Mouse (Mus musculus) ES-E14 (cell line): Measurements from ENCODE around the gene Gpr84.

Experiments
- CHD2 ChIP-seq: IDR thresholded peaks from 2 replicates; pipeline ENCODE4 v1.6.1; 2014; ENCODE audit warnings: mild to moderate bottlenecking, low read depth, low read length, inconsistent platforms
- MAFK ChIP-seq: IDR thresholded peaks from 2 replicates; pipeline ENCODE4 v1.6.1; 2014; ENCODE audit warnings: mild to moderate bottlenecking, low read depth, low read length, inconsistent platforms; ENCODE audit not compliant: insufficient read depth

DNA sequence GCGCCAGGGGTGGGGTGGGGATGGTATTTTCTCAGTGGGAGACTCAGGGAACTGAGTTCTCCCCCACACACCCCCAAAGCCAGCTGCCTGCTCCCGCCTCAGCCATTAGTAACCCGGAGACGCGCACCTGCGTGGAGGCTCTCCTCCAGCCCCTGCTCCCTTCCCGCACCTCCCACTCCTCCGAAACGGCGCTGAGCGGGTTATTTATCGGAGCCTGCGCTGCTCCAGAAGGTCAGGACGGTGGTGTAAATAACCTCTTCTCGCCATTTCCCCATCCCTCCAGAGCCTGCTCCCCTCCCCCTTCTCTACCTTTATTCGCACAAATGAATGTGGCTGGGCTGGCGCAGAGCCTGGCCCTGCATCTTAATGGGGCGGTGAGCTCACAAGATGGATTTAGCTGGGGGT lies 10.3 kb downstream of the Gpr84 start:
- TF ChIP-seq CHD2 (no peak), MAFK (no peak)
